Mouse (Mus musculus): ENCODE measurements around the gene 2310030G06Rik. TPM values are rescaled to one million over a fixed set of nuclear protein-coding genes. Genes with fewer than 3 reads are reported as not detected.

2310030G06Rik gene
- polyA plus RNA-seq (2014; fragmentation: Nextera tagmentation; extraction: Ambion mirVana): 7.7 and 9.4 TPM in 2 replicates

DNA sequence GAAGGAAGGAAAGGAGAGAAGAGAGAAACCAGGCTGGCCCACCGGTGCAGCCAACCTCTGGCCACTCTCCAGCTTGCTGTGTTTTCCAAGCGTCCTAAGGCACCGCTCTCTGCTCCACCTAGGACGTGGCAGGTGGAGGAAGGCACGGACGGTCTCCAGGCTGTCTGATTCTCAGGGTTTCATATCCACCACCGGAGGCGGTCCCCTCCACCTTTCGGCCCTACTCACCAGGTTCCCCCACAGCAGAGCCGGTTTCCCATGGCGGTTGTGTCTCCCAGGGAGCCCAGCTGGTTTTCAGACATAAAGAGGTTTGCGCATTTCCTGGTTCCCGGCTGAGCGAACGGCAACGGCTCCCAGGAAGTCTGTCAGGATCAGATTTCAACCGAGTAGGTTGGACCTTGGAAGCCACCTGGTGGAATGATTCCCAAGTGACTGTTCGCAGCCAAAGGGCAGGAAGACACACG, at the start of gene 2310030G06Rik:
2310030G06Rik (minus strand) TSS at position 323 of the 464 bp plus-strand sequence.
- H3K4me1 ChIP-seq (ENCODE audit: control insufficient read depth, insufficient read depth, low read length): peaks cover 14% of the 10 kb centered on the region; the same call in 1 of the 2 replicates
- H3K9ac ChIP-seq (ENCODE audit: low read depth, low read length): peak within 1 kb of the TSS; percentile 81
- H3K4me2 ChIP-seq: peak within 1 kb of the TSS; percentile 80
- H3K4me3 ChIP-seq (ENCODE audit: low read depth, low read length): peak within 1 kb of the TSS; percentile 53
- no peaks in the 10 kb centered on the region for H3K9me3 ChIP-seq (replicated peaks; ENCODE audit: control insufficient read depth, low read length)
- ATAC-seq (replicated peaks; ENCODE audit: insufficient number of reproducible peaks, low FRiP score, low TSS enrichment): no peak
- WGBS (ENCODE audit: insufficient replicate concordance): 1% methylated on average over 19 of the region's 19 CpGs
- H3K36me3 ChIP-seq (ENCODE audit: control insufficient read depth, insufficient read depth, low read length): no peaks in the 10 kb centered on the region
- peak within 1 kb of the TSS; percentile 80 for H3K27ac ChIP-seq (ENCODE audit: low read depth, low read length)
- no peaks in the 10 kb centered on the region for H3K27me3 ChIP-seq (ENCODE audit: control insufficient read depth, insufficient read depth, low read length)

DNA sequence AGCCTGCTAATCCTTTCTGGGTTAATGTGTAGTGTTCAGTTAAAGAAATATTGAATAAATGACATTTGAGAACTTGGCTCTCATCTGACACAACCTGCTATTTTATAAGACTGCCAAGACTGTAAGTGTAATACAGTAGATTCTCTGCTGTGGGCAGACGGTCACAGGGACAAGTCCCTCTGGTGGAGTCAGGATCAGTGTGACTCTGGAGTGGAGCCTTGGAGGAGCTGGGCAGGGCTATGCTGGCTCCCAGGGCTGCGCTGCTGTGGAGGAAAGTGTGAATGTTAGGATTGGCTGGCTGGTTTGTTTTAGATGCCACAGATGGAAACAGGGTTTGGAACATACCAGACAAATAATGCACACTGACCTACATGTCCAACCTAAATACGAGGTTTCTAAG, 48.9 kb upstream of the 2310030G06Rik start:
- 88% methylated on average over 3 of the region's 3 CpGs for WGBS (ENCODE audit: insufficient replicate concordance)
- Histone ChIP-seq H3K9me3 (replicated peaks; ENCODE audit: control insufficient read depth, low read length) (no peaks in the 10 kb centered on the region), H3K36me3 (ENCODE audit: control insufficient read depth, insufficient read depth, low read length) (peaks cover 4% of the 10 kb centered on the region; the same call in 1 of the 2 replicates), H3K4me2 (no peak overlapping the region), H3K4me1 (ENCODE audit: control insufficient read depth, insufficient read depth, low read length) (no peaks in the 10 kb centered on the region), H3K27ac (ENCODE audit: low read depth, low read length) (no peak overlapping the region), H3K9ac (ENCODE audit: low read depth, low read length) (no peak overlapping the region), H3K4me3 (ENCODE audit: low read depth, low read length) (no peak overlapping the region), H3K27me3 (ENCODE audit: control insufficient read depth, insufficient read depth, low read length) (no peaks in the 10 kb centered on the region)
- no peak for ATAC-seq (replicated peaks; ENCODE audit: insufficient number of reproducible peaks, low FRiP score, low TSS enrichment)

- no peaks in the 10 kb centered on the region for H3K27me3 ChIP-seq (ENCODE audit: control insufficient read depth, insufficient read depth, low read length)
- H3K4me1 ChIP-seq (ENCODE audit: control insufficient read depth, insufficient read depth, low read length): no peaks in the 10 kb centered on the region
- no peak overlapping the region for H3K4me2 ChIP-seq
- H3K9ac ChIP-seq (ENCODE audit: low read depth, low read length): no peak overlapping the region
- H3K4me3 ChIP-seq (ENCODE audit: low read depth, low read length): no peak overlapping the region
- WGBS (ENCODE audit: insufficient replicate concordance): 69% methylated on average over 2 of the region's 2 CpGs
- peaks cover 29% of the 10 kb centered on the region for H3K36me3 ChIP-seq (ENCODE audit: control insufficient read depth, insufficient read depth, low read length)
- no peak overlapping the region for H3K27ac ChIP-seq (ENCODE audit: low read depth, low read length)
- no peak for ATAC-seq (replicated peaks; ENCODE audit: insufficient number of reproducible peaks, low FRiP score, low TSS enrichment)
- no peaks in the 10 kb centered on the region for H3K9me3 ChIP-seq (replicated peaks; ENCODE audit: control insufficient read depth, low read length)
Measured at GRCm38 (mm10) chr9:50782155-50782554, 35.8 kb upstream of the 2310030G06Rik start.

DNA sequence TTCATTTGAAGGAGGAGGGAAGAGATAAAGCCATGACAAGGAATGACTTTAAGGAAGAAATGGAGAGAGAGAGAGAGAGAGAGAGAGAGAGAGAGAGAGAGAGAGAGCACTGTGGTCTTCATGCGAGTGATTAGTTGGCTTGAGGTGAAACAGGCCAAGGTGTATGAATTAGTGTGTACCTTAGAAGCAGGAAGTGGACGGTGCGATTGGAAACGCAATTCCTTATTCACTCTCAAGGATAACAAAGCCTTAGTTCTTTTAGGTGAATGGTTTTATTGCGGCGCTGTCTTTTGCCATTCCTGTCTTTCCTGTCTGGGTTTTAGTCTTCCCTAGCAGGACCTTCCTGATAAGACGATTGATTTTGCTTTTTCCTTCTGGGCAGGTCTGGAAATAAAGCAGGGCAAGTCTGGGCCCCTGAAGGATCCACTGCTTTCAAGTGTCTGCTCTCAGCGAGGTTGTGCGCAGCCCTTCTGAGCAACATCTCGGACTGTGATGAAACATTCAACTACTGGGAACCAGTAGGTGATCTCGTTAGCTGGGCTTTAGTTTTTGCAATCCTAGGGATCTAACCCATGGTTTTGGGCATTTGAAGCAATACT, 29.9 kb upstream of the 2310030G06Rik start:
- 63% methylated on average over 11 of the region's 11 CpGs for WGBS (ENCODE audit: insufficient replicate concordance)

GRCm38 (mm10) chr9:50775662-50776126, 29.4 kb upstream of the 2310030G06Rik start:
- H3K27me3 ChIP-seq (ENCODE audit: control insufficient read depth, insufficient read depth, low read length): no peaks in the 10 kb centered on the region
- under 1% methylated on average over 30 of the region's 30 CpGs for WGBS (ENCODE audit: insufficient replicate concordance)

More for the DNA sequence above, 29.9 kb upstream of the 2310030G06Rik start:
- Histone ChIP-seq H3K4me2 (peak overlapping the region; percentile 79), H3K9ac (ENCODE audit: low read depth, low read length) (peak overlapping the region; percentile 90), H3K27me3 (ENCODE audit: control insufficient read depth, insufficient read depth, low read length) (no peaks in the 10 kb centered on the region), H3K27ac (ENCODE audit: low read depth, low read length) (no peak overlapping the region), H3K9me3 (replicated peaks; ENCODE audit: control insufficient read depth, low read length) (no peaks in the 10 kb centered on the region), H3K36me3 (ENCODE audit: control insufficient read depth, insufficient read depth, low read length) (peaks cover 8% of the 10 kb centered on the region), H3K4me3 (ENCODE audit: low read depth, low read length) (peak overlapping the region; percentile 84), H3K4me1 (ENCODE audit: control insufficient read depth, insufficient read depth, low read length) (no peaks in the 10 kb centered on the region)
- no peak for ATAC-seq (replicated peaks; ENCODE audit: insufficient number of reproducible peaks, low FRiP score, low TSS enrichment)

DNA sequence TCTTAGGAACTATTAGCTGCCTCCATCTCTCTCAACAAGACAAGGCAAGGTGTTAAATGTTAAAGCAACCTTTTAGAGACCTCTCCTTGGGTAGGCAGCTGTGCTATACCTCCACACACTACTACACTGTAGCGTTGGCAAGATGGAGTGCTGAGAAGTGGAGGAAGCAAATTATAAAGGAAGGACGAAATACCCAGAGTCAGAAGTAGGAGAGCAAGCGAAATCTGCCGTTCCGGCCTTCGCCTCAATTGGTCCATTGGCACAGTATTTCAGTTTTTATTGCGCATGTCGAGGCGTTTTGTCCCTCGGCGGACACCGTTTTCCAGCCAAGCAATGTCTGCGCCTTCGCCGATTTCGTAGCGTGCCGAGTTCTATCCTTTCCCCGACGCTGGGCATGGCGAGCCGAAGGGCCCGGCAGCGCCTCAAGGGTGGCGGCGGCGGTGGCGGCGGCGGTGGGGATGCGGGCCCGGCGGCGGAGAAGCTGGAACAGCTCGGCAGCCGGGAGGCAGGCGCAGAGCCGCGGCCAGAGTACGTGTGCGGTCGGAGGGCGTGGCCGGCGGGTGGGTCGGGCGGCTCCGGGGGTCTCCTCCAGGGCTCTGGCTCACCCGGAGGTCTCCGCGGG, 28.8 kb upstream of the 2310030G06Rik start, which contains the start of the genes Alg9 and 1110032A03Rik:
Alg9 (plus strand) TSS at position 29 of the 622 bp plus-strand sequence.
1110032A03Rik (minus strand) TSS at position 530 of the 622 bp plus-strand sequence.
- Histone ChIP-seq H3K4me1 (ENCODE audit: control insufficient read depth, insufficient read depth, low read length) (no peaks in the 10 kb centered on the region), H3K27ac (ENCODE audit: low read depth, low read length) (peak within 1 kb of the TSS; percentile 65), H3K9ac (ENCODE audit: low read depth, low read length) (peak within 1 kb of the TSS; percentile 90), H3K36me3 (ENCODE audit: control insufficient read depth, insufficient read depth, low read length) (peaks cover 4% of the 10 kb centered on the region; the same call in 1 of the 2 replicates), H3K4me3 (ENCODE audit: low read depth, low read length) (peak within 1 kb of the TSS; percentile 84), H3K4me2 (peak within 1 kb of the TSS; percentile 79), H3K9me3 (replicated peaks; ENCODE audit: control insufficient read depth, low read length) (no peaks in the 10 kb centered on the region), H3K27me3 (ENCODE audit: control insufficient read depth, insufficient read depth, low read length) (no peaks in the 10 kb centered on the region)
- WGBS (ENCODE audit: insufficient replicate concordance): under 1% methylated on average over 48 of the region's 51 CpGs
- ATAC-seq (replicated peaks; ENCODE audit: insufficient number of reproducible peaks, low FRiP score, low TSS enrichment): peak; percentile 63

More at GRCm38 (mm10) chr9:50775662-50776126, 29.4 kb upstream of the 2310030G06Rik start:
- ATAC-seq (replicated peaks; ENCODE audit: insufficient number of reproducible peaks, low FRiP score, low TSS enrichment): peak; percentile 46; the same call in 1 of the 2 replicates
- Histone ChIP-seq H3K27ac (ENCODE audit: low read depth, low read length) (peak overlapping the region; percentile 65), H3K4me2 (peak overlapping the region; percentile 79), H3K4me1 (ENCODE audit: control insufficient read depth, insufficient read depth, low read length) (no peaks in the 10 kb centered on the region), H3K4me3 (ENCODE audit: low read depth, low read length) (peak overlapping the region; percentile 84), H3K9me3 (replicated peaks; ENCODE audit: control insufficient read depth, low read length) (no peaks in the 10 kb centered on the region), H3K9ac (ENCODE audit: low read depth, low read length) (peak overlapping the region; percentile 90), H3K36me3 (ENCODE audit: control insufficient read depth, insufficient read depth, low read length) (peaks cover 4% of the 10 kb centered on the region; the same call in 1 of the 2 replicates)

DNA sequence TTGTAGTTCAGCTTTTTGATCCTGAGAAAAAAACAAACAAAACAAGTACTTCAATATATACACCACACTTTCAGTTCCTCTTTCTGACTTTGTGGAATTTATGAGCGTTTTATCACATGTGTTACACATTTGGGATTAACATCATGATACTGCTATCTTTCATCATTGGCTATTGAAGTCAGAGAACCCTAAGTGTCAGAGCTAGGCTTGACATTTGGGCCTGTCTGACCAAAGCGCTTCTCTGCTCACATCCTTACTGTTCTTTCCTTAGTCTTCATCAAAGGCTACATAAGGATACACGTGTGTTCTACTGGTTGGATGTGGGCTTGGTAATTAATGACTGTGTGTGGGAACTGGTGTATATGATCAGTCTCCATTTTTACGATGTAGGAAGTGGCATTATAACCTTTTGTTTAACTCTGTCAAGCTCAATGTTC, 27.7 kb upstream of the 2310030G06Rik start:
- Histone ChIP-seq H3K9ac (ENCODE audit: low read depth, low read length) (no peak overlapping the region), H3K4me2 (peak overlapping the region; percentile 79), H3K27ac (ENCODE audit: low read depth, low read length) (no peak overlapping the region), H3K4me1 (ENCODE audit: control insufficient read depth, insufficient read depth, low read length) (no peaks in the 10 kb centered on the region; the same call in 1 of the 2 replicates), H3K9me3 (replicated peaks; ENCODE audit: control insufficient read depth, low read length) (no peaks in the 10 kb centered on the region), H3K27me3 (ENCODE audit: control insufficient read depth, insufficient read depth, low read length) (no peaks in the 10 kb centered on the region), H3K36me3 (ENCODE audit: control insufficient read depth, insufficient read depth, low read length) (peaks cover 2% of the 10 kb centered on the region; the same call in 1 of the 2 replicates), H3K4me3 (ENCODE audit: low read depth, low read length) (no peak overlapping the region)
- WGBS (ENCODE audit: insufficient replicate concordance): 71% methylated on average over 4 of the region's 4 CpGs
- ATAC-seq (replicated peaks; ENCODE audit: insufficient number of reproducible peaks, low FRiP score, low TSS enrichment): no peak

DNA sequence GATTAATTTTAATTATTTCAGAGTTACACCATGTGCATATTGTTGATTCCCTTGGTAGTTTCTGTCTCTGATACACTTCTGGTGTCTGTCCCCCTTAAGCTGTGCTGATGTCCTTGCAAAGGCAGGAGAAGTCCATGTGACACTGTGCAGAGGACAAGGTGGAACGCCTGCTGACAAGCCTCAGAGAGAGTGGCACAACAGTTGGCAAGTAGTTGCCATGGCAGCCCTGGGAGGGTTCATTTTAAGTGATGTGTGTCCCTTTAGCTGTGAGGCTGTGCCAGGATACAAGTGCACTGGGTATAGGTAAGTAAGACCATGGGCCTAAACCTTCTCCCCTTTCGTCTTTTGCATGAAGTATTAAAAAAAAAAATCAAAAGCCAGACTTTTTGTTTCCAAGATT, 23.7 kb upstream of the 2310030G06Rik start:
- WGBS (ENCODE audit: insufficient replicate concordance): 88% methylated on average over 2 of the region's 2 CpGs
- H3K27ac ChIP-seq (ENCODE audit: low read depth, low read length): no peak overlapping the region
- ATAC-seq (replicated peaks; ENCODE audit: insufficient number of reproducible peaks, low FRiP score, low TSS enrichment): no peak
- no peaks in the 10 kb centered on the region for H3K9me3 ChIP-seq (replicated peaks; ENCODE audit: control insufficient read depth, low read length)
- H3K27me3 ChIP-seq (ENCODE audit: control insufficient read depth, insufficient read depth, low read length): no peaks in the 10 kb centered on the region
- H3K4me3 ChIP-seq (ENCODE audit: low read depth, low read length): no peak overlapping the region
- no peaks in the 10 kb centered on the region for H3K36me3 ChIP-seq (ENCODE audit: control insufficient read depth, insufficient read depth, low read length)
- H3K9ac ChIP-seq (ENCODE audit: low read depth, low read length): no peak overlapping the region
- peaks cover 8% of the 10 kb centered on the region for H3K4me1 ChIP-seq (ENCODE audit: control insufficient read depth, insufficient read depth, low read length)
- H3K4me2 ChIP-seq: no peak overlapping the region
